Mouse (Mus musculus) c-Kit-positive CD71-positive TER-119-positive erythroid progenitor cells, embryonic 14.5 days (primary cell): ENCODE measurements around the gene Adgrg1.
A peak's percentile ranks its signal among the peaks of the same experiment; 100 is the strongest.

Experiments used
- DNase-seq: peaks from one replicate; pipeline ENCODE4 v3.0.0-alpha.2; 2013; ENCODE audit warnings: low spot score

The Adgrg1 gene

GRCm38 (mm10) chr8:94996037-94996436 is 21.5 kb downstream of the Adgrg1 start:
- no peak for DNase-seq

GRCm38 (mm10) chr8:94996899-94997856 is 22.6 kb downstream of the Adgrg1 start:
- DNase-seq, result no peak

GRCm38 (mm10) chr8:94997857-94998243 is 23.3 kb downstream of the Adgrg1 start:
- no peak for DNase-seq

- no peak for DNase-seq
These were observed 23.9 kb downstream of the Adgrg1 start for GRCm38 (mm10) chr8:94998431-94998830.

GRCm38 (mm10) chr8:94999004-94999403 is 24.5 kb downstream of the Adgrg1 start:
- no peak for DNase-seq

- no peak for DNase-seq
These were observed 25.4 kb downstream of the Adgrg1 start for GRCm38 (mm10) chr8:94999956-95000355.

- peak; percentile 72 for DNase-seq
These were observed 26.1 kb downstream of the Adgrg1 start for GRCm38 (mm10) chr8:95000684-95001083.

GRCm38 (mm10) chr8:95001165-95001564 is 26.6 kb downstream of the Adgrg1 start:
- DNase-seq, result no peak

GRCm38 (mm10) chr8:95001655-95002054 is 27.1 kb downstream of the Adgrg1 start:
- peak; percentile 85 for DNase-seq

- DNase-seq, result no peak
These were observed 27.6 kb downstream of the Adgrg1 start for GRCm38 (mm10) chr8:95002089-95002655.

GRCm38 (mm10) chr8:95012442-95012919 is 37.9 kb downstream of the Adgrg1 start:
- no peak for DNase-seq

- DNase-seq, result no peak
These were observed 41.3 kb downstream of the Adgrg1 start for GRCm38 (mm10) chr8:95015866-95016265.

- DNase-seq, result no peak
These were observed 42.1 kb downstream of the Adgrg1 start for GRCm38 (mm10) chr8:95016684-95017083.

- DNase-seq, result no peak
These were observed 42.9 kb downstream of the Adgrg1 start, which contains the start of gene Adgrg3 for GRCm38 (mm10) chr8:95017451-95017850. Gene Adgrg3, plus strand, starts transcription at chr8:95017692.

- DNase-seq, result no peak
These were observed 43.6 kb downstream of the Adgrg1 start for GRCm38 (mm10) chr8:95017969-95018635.

GRCm38 (mm10) chr8:95020293-95020777 is 45.8 kb downstream of the Adgrg1 start:
- DNase-seq, result no peak

- no peak for DNase-seq
These were observed 46.3 kb downstream of the Adgrg1 start for GRCm38 (mm10) chr8:95020821-95021220.

GRCm38 (mm10) chr8:95023201-95023600 is 48.6 kb downstream of the Adgrg1 start:
- DNase-seq, result no peak

GRCm38 (mm10) chr8:95024387-95024786 is 49.8 kb downstream of the Adgrg1 start:
- no peak for DNase-seq

- peak; percentile 42 for DNase-seq
These were observed 50.9 kb downstream of the Adgrg1 start for GRCm38 (mm10) chr8:95025421-95025820.

GRCm38 (mm10) chr8:95028391-95028790 is 53.8 kb downstream of the Adgrg1 start:
- DNase-seq, result peak; percentile 25
